Mouse (Mus musculus) 3134 (cell line): ENCODE data around the gene Gbf1.
"Not testable (repeated sequence)": the region's sequence is repeated elsewhere in the genome, so short reads cannot be mapped to it uniquely, and the experiment has no call there.

Source experiments
- DNase-seq: peaks from one replicate; pipeline ENCODE4 v3.0.0-alpha.2; 2011; ENCODE audit warnings: low spot score; ENCODE audit not compliant: insufficient read length; ENCODE audit errors: extremely low read depth

The Gbf1 gene

GRCm38 (mm10) chr19:46141091-46141490, 11.2 kb upstream of the Gbf1 start:
- DNase-seq = no peak

GRCm38 (mm10) chr19:46147511-46148371, 4.6 kb upstream of the Gbf1 start, which contains the start of gene Pitx3:
Gene Pitx3, minus strand, starts transcription at chr19:46148326.
- DNase-seq = no peak

GRCm38 (mm10) chr19:46148372-46148760, 3.9 kb upstream of the Gbf1 start:
- DNase-seq = no peak

- DNase-seq = no peak
Measured at GRCm38 (mm10) chr19:46149091-46149490, 3.2 kb upstream of the Gbf1 start.

GRCm38 (mm10) chr19:46165950-46166349, 13.6 kb downstream of the Gbf1 start:
- DNase-seq = no peak

- DNase-seq = not testable (repeated sequence)
Measured at GRCm38 (mm10) chr19:46167169-46167568, 14.9 kb downstream of the Gbf1 start.

GRCm38 (mm10) chr19:46169396-46169795, 17.1 kb downstream of the Gbf1 start:
- no peak for DNase-seq

- DNase-seq = no peak
Measured at GRCm38 (mm10) chr19:46169913-46170312, 17.6 kb downstream of the Gbf1 start.

- no peak for DNase-seq
Measured at GRCm38 (mm10) chr19:46172541-46172940, 20.2 kb downstream of the Gbf1 start.

GRCm38 (mm10) chr19:46175173-46175572, 22.9 kb downstream of the Gbf1 start:
- DNase-seq = no peak

- no peak for DNase-seq
Measured at GRCm38 (mm10) chr19:46177046-46177445, 24.7 kb downstream of the Gbf1 start.

GRCm38 (mm10) chr19:46180274-46180673, 28.0 kb downstream of the Gbf1 start:
- DNase-seq = no peak

GRCm38 (mm10) chr19:46182241-46182640, 29.9 kb downstream of the Gbf1 start:
- no peak for DNase-seq

GRCm38 (mm10) chr19:46186611-46187010, 34.3 kb downstream of the Gbf1 start:
- DNase-seq = no peak

GRCm38 (mm10) chr19:46187203-46187602, 34.9 kb downstream of the Gbf1 start:
- DNase-seq = no peak

- DNase-seq = no peak
Measured at GRCm38 (mm10) chr19:46198293-46198692, 46.0 kb downstream of the Gbf1 start.

- no peak for DNase-seq
Measured at GRCm38 (mm10) chr19:46198891-46199290, 46.6 kb downstream of the Gbf1 start.

- no peak for DNase-seq
Measured at GRCm38 (mm10) chr19:46204166-46204565, 51.9 kb downstream of the Gbf1 start.

- no peak for DNase-seq
Measured at GRCm38 (mm10) chr19:46205680-46206079, 53.4 kb downstream of the Gbf1 start.

GRCm38 (mm10) chr19:46210951-46211350, 58.6 kb downstream of the Gbf1 start:
- DNase-seq = no peak

- DNase-seq = no peak
Measured at GRCm38 (mm10) chr19:46214541-46214940, 62.2 kb downstream of the Gbf1 start.

- DNase-seq = peak; percentile 39
Measured at GRCm38 (mm10) chr19:46215401-46215800, 63.1 kb downstream of the Gbf1 start.
